Mouse (Mus musculus) layer of hippocampus, postnatal 14 days (tissue): ENCODE measurements around the gene Zfp646. TPM values are rescaled to one million over a fixed set of nuclear protein-coding genes. Genes with fewer than 3 reads are reported as not detected.
"Not testable (repeated sequence)": the region's sequence is repeated elsewhere in the genome, so short reads cannot be mapped to it uniquely, and the experiment has no call there.

Source experiments
- DNase-seq, 2 experiments: peaks; one replicate each; pipeline ENCODE4 v3.0.0; 2021 to 2022; ENCODE audit warnings: low spot score in 2 of 2, mixed read lengths in 1 of 2
- total RNA-seq, 2 experiments: library from RNA; stranded (reverse); gene quantifications; 2 replicates each; pipeline ENCODE4 v1.2.3; 2021

Zfp646 gene
- total RNA-seq, 2 experiments from 2014 or later = 28.1 to 29.0 TPM

- no peak for DNase-seq
Measured at GRCm38 (mm10) chr7:127879301-127879700, 3.3 kb downstream of the Zfp646 start.

- no peak for DNase-seq
Measured at GRCm38 (mm10) chr7:127880431-127880830, 4.4 kb downstream of the Zfp646 start.

GRCm38 (mm10) chr7:127885951-127886350 is 9.9 kb downstream of the Zfp646 start:
- no peak for DNase-seq

DNA sequence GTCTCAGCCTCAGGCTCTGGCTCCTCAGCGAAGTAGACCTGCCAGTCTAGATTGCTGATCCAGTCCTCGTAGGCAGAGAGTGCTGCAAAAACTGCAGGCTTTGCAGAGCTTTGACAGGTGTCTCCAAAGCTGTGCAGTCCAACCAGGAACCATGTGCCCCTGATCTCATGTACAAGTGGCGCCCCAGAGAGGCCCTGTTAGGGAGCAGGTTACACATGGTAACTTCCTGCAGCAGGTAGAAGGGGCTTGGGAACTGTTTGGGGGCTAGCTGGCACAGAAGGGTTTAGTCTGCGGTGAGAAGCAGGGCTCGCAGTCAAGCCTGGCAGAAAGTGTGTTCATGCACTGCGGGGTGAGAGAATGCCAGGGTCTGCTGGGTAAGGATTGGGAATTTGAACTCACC is 10.5 kb downstream of the Zfp646 start:
- no peak for DNase-seq

DNA sequence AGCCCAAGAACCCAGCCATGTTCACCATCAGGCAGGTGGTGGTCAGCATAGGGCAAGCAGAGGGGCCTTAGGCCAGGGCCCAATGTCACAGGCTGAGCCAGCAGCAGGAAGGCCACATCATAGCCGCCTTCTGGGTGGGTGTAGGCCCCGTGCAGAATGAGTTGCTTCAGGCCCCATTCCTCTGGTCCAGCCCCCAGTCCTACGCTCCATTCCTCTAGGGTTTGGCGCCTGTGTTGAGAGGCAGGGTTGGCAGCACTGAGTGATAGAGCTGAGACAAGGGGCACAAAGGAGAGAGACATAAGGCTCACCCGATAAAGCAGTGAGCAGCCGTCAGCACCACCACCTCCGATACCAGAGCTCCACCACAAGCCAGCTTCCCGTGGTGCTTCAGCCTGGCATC is 11.2 kb downstream of the Zfp646 start:
- DNase-seq = no peak

- no peak for DNase-seq
Measured at GRCm38 (mm10) chr7:127887781-127888180, 11.8 kb downstream of the Zfp646 start.

DNA sequence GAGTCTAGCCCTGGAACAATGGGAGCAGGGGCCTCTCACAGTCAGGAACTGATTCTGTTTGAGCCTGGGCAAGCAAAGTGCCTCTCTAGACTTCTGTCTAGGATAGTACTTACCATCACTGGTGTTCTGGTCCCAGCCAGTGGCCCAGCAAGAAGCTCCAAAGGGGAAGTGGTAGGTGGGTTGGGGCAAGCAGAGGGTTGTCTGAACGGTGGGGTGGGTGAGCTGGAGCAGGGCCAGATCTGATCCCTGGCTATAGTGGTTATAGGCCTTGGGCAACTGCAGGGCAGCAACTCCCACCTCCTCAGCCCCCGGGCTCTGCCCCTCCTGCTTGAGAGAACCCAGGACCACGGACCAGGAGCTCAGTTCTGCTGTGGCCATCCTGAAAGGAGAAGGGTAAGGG is 12.8 kb downstream of the Zfp646 start:
- DNase-seq = no peak

DNA sequence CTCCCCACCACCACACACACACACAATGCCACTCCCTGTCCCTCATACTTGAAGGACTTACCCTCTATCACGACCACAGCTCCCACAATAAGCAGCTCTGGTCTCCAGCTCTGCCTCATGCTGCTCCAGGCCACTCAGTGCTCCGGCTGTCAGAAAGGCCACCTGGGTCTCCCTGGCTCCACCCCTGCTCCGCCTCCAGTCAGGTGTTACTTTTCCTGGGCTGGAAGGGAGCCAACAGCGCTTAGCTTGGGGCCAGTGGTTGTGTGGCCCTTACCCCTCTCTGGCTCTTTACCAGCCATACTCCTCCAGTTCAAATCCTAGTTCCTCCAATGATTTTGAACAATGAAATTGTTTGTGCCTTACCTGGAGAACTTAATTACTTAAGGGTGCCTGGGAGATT is 14.8 kb downstream of the Zfp646 start, which contains the start of gene Prss53:
Gene Prss53 (minus strand): TSS at position 173 of the 400 bp plus-strand sequence.
- DNase-seq = no peak

DNA sequence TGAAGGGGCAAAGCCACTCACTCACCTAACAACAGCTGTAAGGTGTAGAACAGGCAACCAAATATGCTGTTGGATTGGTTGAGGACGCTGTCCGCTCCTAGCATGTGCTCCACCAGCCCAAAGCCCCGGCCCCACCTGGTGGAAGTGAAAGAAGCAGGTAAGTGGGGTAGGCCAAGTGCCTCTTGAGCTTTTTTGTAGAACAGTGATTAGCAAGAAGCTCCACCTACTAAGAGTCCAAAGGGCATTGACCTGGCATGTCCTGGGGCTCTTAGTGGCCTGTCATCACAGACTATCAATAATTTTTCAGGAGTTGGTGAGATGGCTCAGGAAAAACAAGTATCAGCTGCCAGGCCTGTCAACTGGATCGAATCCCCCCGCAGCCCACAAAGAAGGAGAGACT is 18.5 kb downstream of the Zfp646 start:
- no peak for DNase-seq

DNA sequence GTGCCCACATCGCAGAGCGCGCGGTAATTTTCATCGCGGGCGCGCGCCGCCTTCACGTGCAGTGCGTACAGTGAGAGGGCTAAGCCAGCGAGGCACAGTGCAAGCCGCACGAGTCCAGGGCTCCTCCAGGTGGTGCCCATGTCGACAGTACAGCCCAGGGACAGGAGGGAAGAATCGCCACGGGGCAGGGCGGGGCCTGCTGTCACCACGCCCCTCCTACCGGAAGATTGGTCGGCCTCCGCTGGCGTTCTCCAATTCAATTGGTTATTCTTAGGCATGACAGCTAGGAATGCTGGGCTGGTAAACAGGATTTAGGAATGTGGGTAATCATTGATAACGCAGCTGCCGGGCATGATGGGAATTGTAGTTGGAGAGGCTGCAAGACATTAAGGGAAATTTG is 19.4 kb downstream of the Zfp646 start, which contains the start of the genes Gm21974 and Vkorc1:
Gene Gm21974 (minus strand): TSS at position 13 of the 400 bp plus-strand sequence.
Gene Vkorc1 (minus strand): TSS at position 176 of the 400 bp plus-strand sequence.
- peak; percentile 91 to 96 for DNase-seq

- not testable (repeated sequence) for DNase-seq
Measured at GRCm38 (mm10) chr7:127895891-127896290, 19.9 kb downstream of the Zfp646 start.

DNA sequence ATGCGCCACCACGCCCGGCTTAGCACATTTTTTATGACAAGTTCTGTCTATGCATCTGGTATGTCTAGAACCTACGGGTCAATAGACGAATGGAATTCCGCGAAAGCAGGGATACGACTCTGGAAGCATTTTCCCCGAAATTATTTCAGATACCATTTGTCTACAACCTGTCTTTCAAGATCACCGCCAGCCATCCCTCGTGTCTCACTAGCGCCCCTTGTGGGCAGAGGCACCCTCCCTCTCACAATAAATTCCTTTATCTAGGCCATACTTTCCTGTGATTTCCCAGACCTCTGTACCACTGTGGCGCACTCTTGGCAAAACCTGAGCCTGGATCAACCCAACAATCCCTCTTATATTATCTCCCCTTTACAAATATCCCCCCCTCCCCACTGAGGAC is 20.4 kb downstream of the Zfp646 start:
- DNase-seq = peak in 1 of 2 experiments; percentile 57

GRCm38 (mm10) chr7:127897542-127897941 is 21.5 kb downstream of the Zfp646 start:
- no peak for DNase-seq

- DNase-seq = no peak
Measured at GRCm38 (mm10) chr7:127898179-127898956, 22.3 kb downstream of the Zfp646 start.

GRCm38 (mm10) chr7:127899997-127900396 is 24.0 kb downstream of the Zfp646 start:
- DNase-seq = no peak

- DNase-seq = no peak
Measured at GRCm38 (mm10) chr7:127901772-127902171, 25.8 kb downstream of the Zfp646 start.

GRCm38 (mm10) chr7:127903971-127904796 is 28.2 kb downstream of the Zfp646 start, which contains the start of gene Bckdk:
TSS of gene Bckdk (plus strand) at chr7:127904082.
- DNase-seq = peak; percentile 77 to 78

DNA sequence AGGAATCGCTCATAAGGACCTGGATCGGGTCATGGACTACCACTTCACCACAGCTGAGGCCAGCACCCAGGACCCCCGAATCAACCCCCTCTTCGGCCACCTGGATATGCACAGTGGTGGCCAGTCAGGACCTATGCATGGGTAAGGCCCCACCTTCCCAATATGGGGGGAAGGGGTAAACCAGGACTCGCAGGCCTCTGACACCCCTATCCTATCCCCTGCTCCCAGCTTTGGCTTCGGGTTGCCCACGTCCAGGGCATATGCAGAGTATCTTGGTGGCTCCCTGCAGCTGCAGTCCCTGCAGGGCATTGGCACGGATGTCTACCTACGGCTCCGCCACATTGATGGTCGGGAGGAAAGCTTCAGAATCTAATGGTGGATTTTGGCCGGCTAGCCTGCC is 31.9 kb downstream of the Zfp646 start:
- DNase-seq = no peak

DNA sequence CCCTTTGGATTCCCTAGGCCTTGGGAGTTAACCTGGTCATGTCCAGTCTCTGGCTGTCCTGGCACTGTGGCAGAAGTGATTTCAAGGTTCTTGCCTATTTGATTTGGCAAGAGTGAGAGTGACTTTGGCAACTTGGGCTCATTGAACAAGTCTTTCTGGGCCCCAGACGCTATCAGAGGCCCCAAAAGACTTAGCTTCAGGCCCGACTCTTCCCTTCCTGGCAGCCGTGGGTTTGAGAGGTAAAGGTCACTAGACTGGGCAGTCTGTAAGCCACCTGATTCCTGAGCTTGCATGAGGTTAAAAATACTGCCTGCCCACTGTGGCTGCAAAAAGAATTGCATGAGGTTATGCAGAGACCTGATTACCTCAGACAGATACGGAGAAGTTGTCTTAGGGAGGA is 32.6 kb downstream of the Zfp646 start:
- no peak for DNase-seq

GRCm38 (mm10) chr7:127912190-127912871 is 36.3 kb downstream of the Zfp646 start, which contains the start of gene Kat8:
TSS of gene Kat8 (plus strand) at chr7:127912516.
- DNase-seq = peak; percentile 80 to 89

- no peak for DNase-seq
Measured at GRCm38 (mm10) chr7:127912938-127913337, 36.9 kb downstream of the Zfp646 start.
